Mouse (Mus musculus): ENCODE measurements around the gene Mvb12b. TPM values are rescaled to one million over a fixed set of nuclear protein-coding genes. Genes with fewer than 3 reads are reported as not detected.

Gene Mvb12b
- polyA plus RNA-seq, 1 experiment = 13.6 TPM

DNA sequence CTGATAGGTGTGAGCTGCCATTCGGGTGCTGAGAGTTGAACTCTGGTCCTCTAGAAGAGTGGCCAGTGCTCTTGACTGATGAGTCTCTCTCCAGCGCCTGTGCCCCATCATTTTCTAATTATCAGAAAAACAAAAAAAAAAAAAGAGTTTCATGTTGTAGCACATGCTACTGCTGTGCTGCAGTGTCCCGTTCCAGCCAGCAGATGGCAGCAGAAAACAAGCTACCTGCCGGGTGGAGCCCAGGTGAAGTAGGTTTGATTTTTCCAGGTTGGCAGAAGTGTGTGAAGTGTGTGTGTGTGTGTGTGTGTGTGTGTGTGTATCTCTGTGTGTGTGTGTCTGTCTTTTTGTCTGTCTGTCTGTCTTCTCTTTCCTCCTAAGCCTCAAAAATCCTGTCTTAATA is 205.5 kb downstream of the Mvb12b start:
- peak in 1 of 2 experiments; percentile 44 for DNase-seq (ENCODE audit: low read depth in 1 of 2, low spot score in 2 of 2)
- Histone ChIP-seq H3K4me3 (ENCODE audit: extremely low read depth, insufficient read depth, insufficient read length) (no peak overlapping the region), H3K36me3 (ENCODE audit: control insufficient read depth, insufficient read depth, low read length) (no peaks in the 10 kb centered on the region), H3K4me1 (ENCODE audit: control insufficient read depth, insufficient read depth, insufficient read length) (no peaks in the 10 kb centered on the region), H3K27me3 (ENCODE audit: control insufficient read depth, insufficient read depth, low read length) (no peaks in the 10 kb centered on the region), H3K27ac (ENCODE audit: insufficient read depth, low read length) (no peak overlapping the region)
- TF ChIP-seq POLR2A (IDR thresholded peaks at IDR 0.05; ENCODE audit: low read depth, low read length) (no peak), CTCF (IDR thresholded peaks at IDR 0.05; ENCODE audit: extremely low read depth, insufficient read depth, insufficient read length, insufficient replicate concordance) (peak; percentile 88; the same call in 1 of the 2 replicates)
- 6% methylated on average over 4 of the region's 4 CpGs for WGBS

Other genes with a start within 250 kb of the Mvb12b start
- not detected in 2 replicates for gene Lmx1b, start 247.4 kb downstream of the Mvb12b start, polyA plus RNA-seq (2012; rRNA removed)